Mouse (Mus musculus): ENCODE measurements at regions not wholly inside any gene's neighbourhood (a gene's known extent, or its start where the extent isn't known, plus 50 kb on each side); places are given as distances from the start of the nearest gene placed in this dataset.

GRCm38 (mm10) chr2:34082486-34082885 is 194.7 kb upstream of the Mvb12b start:
- Histone ChIP-seq H3K9ac (no peak overlapping the region), H3K27me3 (no peaks in the 10 kb centered on the region), H3K27ac (no peak overlapping the region), H3K9me3 (no peaks in the 10 kb centered on the region), H3K4me3 (no peak overlapping the region), H3K4me1 (no peaks in the 10 kb centered on the region), H3K36me3 (no peaks in the 10 kb centered on the region), H3K4me2 (no peak overlapping the region)
- ATAC-seq (ENCODE audit: borderline replicate concordance, extremely low read depth, low FRiP score, low TSS enrichment): no peak
- 65% methylated on average over 7 of the region's 7 CpGs for WGBS

DNA sequence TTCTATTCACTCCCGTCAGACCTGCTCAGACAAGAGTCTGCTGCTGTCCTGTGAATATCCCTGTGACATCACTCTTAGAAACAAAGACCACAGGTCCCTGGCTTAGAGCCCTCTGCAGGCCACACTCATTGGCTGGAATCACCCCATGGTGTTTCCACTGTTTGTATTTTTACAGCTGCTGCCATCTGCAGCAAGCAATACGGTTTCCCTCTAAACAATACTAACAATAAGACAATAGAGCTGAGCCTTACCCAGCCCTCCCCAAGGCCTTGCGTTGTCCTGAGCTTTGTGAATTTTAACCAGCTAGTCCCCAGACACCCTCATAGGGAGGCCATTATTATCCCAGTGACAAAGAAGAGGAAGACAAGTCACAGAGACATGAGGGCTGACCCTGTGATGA is 192.4 kb upstream of the Mvb12b start:
- H3K36me3 ChIP-seq: no peaks in the 10 kb centered on the region
- no peak overlapping the region for H3K9ac ChIP-seq
- no peak for ATAC-seq (ENCODE audit: borderline replicate concordance, extremely low read depth, low FRiP score, low TSS enrichment)
- H3K27me3 ChIP-seq: no peaks in the 10 kb centered on the region
- no peak overlapping the region for H3K27ac ChIP-seq
- no peaks in the 10 kb centered on the region for H3K4me1 ChIP-seq
- no peaks in the 10 kb centered on the region for H3K9me3 ChIP-seq
- WGBS: 37% methylated on average over 3 of the region's 3 CpGs
- no peak overlapping the region for H3K4me3 ChIP-seq
- H3K4me2 ChIP-seq: no peak overlapping the region

DNA sequence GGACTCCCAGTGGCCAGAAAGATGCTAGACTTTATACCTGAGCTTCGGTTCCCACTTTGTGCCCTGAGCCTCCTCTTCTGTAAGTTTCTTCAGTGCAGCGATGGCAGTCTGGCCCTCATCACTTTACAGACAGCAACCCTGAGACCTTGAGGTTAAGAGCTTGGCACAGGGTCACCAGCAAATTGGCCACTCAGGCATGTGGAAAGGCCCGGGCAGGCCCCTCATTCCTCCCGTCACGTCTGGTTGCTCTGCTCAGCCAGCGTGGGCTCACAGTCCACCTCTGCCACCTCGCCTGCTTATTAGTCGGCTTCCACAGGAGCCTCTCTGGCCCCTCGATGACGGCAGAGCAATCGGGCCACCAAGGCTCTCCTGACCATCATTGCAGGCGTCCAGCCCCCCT is 191.5 kb upstream of the Mvb12b start:
- Histone ChIP-seq H3K36me3 (no peaks in the 10 kb centered on the region), H3K4me2 (no peak overlapping the region), H3K27ac (no peak overlapping the region), H3K27me3 (no peaks in the 10 kb centered on the region), H3K4me1 (no peaks in the 10 kb centered on the region), H3K9ac (no peak overlapping the region), H3K9me3 (no peaks in the 10 kb centered on the region), H3K4me3 (no peak overlapping the region)
- WGBS: 77% methylated on average over 12 of the region's 12 CpGs
- ATAC-seq (ENCODE audit: borderline replicate concordance, extremely low read depth, low FRiP score, low TSS enrichment): no peak

- Histone ChIP-seq H3K4me3 (no peak overlapping the region), H3K4me1 (no peaks in the 10 kb centered on the region), H3K36me3 (no peaks in the 10 kb centered on the region), H3K9ac (no peak overlapping the region), H3K9me3 (no peaks in the 10 kb centered on the region), H3K4me2 (no peak overlapping the region), H3K27ac (no peak overlapping the region), H3K27me3 (no peaks in the 10 kb centered on the region)
- 74% methylated on average over 4 of the region's 4 CpGs for WGBS
- ATAC-seq (ENCODE audit: borderline replicate concordance, extremely low read depth, low FRiP score, low TSS enrichment): no peak
These were observed 191.1 kb upstream of the Mvb12b start for GRCm38 (mm10) chr2:34078875-34079262.

DNA sequence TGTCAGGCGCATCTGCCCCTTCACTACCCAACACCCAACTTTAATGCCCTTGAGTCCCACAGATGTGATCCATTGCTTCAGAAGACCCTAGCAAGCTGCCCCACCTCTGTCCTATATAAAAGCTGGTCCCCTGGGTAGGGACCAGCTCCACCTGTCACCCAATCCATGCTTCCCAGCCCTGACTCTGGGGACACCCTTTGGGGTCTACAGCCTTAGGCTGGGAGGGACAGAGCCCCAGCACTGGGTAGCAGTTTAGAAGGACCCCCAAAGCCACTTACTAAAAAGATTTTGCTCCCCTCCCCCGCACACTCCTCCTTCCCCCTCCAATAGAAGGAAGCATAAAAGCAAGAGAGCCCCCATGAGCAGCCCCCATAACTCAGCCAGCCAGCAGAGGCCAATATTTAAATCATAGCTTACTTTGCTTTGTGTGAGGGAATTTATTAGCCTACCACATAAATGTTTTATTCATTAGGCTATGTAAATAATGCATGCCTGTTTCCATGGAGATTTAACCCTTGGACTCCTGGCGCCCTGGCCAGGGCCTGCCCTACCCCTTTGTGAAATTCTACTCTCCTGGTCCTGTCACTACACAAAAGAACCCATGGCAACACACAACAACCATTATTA is 190.6 kb upstream of the Mvb12b start:
- Histone ChIP-seq H3K27ac (no peak overlapping the region), H3K27me3 (no peaks in the 10 kb centered on the region), H3K36me3 (no peaks in the 10 kb centered on the region), H3K4me1 (no peaks in the 10 kb centered on the region), H3K4me3 (no peak overlapping the region), H3K4me2 (no peak overlapping the region), H3K9ac (no peak overlapping the region), H3K9me3 (no peaks in the 10 kb centered on the region)
- WGBS: 68% methylated on average over 3 of the region's 3 CpGs
- ATAC-seq (ENCODE audit: borderline replicate concordance, extremely low read depth, low FRiP score, low TSS enrichment): no peak

GRCm38 (mm10) chr2:34076346-34076745 is 188.6 kb upstream of the Mvb12b start:
- no peak overlapping the region for H3K27ac ChIP-seq
- no peaks in the 10 kb centered on the region for H3K36me3 ChIP-seq
- H3K27me3 ChIP-seq: no peaks in the 10 kb centered on the region

GRCm38 (mm10) chr2:34074066-34074465 is 186.3 kb upstream of the Mvb12b start:
- Histone ChIP-seq H3K4me3 (no peak overlapping the region), H3K9me3 (no peaks in the 10 kb centered on the region)
- 58% methylated on average over 3 of the region's 3 CpGs for WGBS

More at GRCm38 (mm10) chr2:34076346-34076745, 188.6 kb upstream of the Mvb12b start:
- Histone ChIP-seq H3K9me3 (no peaks in the 10 kb centered on the region), H3K4me1 (no peaks in the 10 kb centered on the region), H3K9ac (no peak overlapping the region), H3K4me3 (no peak overlapping the region), H3K4me2 (no peak overlapping the region)
- WGBS: 56% methylated on average over 4 of the region's 4 CpGs
- ATAC-seq (ENCODE audit: borderline replicate concordance, extremely low read depth, low FRiP score, low TSS enrichment): no peak

GRCm38 (mm10) chr2:34065592-34065991 is 177.8 kb upstream of the Mvb12b start:
- no peaks in the 10 kb centered on the region for H3K27me3 ChIP-seq
- H3K36me3 ChIP-seq: no peaks in the 10 kb centered on the region
- WGBS: 92% methylated on average over 13 of the region's 13 CpGs

More at GRCm38 (mm10) chr2:34074066-34074465, 186.3 kb upstream of the Mvb12b start:
- no peak overlapping the region for H3K4me2 ChIP-seq
- H3K27ac ChIP-seq: no peak overlapping the region
- H3K36me3 ChIP-seq: no peaks in the 10 kb centered on the region
- no peaks in the 10 kb centered on the region for H3K27me3 ChIP-seq
- H3K4me1 ChIP-seq: no peaks in the 10 kb centered on the region
- no peak overlapping the region for H3K9ac ChIP-seq
- ATAC-seq (ENCODE audit: borderline replicate concordance, extremely low read depth, low FRiP score, low TSS enrichment): no peak

GRCm38 (mm10) chr2:34065090-34065489 is 177.3 kb upstream of the Mvb12b start:
- H3K4me3 ChIP-seq: no peak overlapping the region
- H3K27me3 ChIP-seq: no peaks in the 10 kb centered on the region
- H3K36me3 ChIP-seq: no peaks in the 10 kb centered on the region
- ATAC-seq (ENCODE audit: borderline replicate concordance, extremely low read depth, low FRiP score, low TSS enrichment): no peak
- no peak overlapping the region for H3K9ac ChIP-seq
- H3K9me3 ChIP-seq: no peaks in the 10 kb centered on the region
- no peak overlapping the region for H3K4me2 ChIP-seq
- no peak overlapping the region for H3K27ac ChIP-seq
- no peaks in the 10 kb centered on the region for H3K4me1 ChIP-seq
- WGBS: 30% methylated on average over 10 of the region's 10 CpGs

More at GRCm38 (mm10) chr2:34065592-34065991, 177.8 kb upstream of the Mvb12b start:
- H3K4me1 ChIP-seq: no peaks in the 10 kb centered on the region
- no peak overlapping the region for H3K27ac ChIP-seq
- H3K9me3 ChIP-seq: no peaks in the 10 kb centered on the region
- H3K4me3 ChIP-seq: no peak overlapping the region
- no peak overlapping the region for H3K9ac ChIP-seq
- ATAC-seq (ENCODE audit: borderline replicate concordance, extremely low read depth, low FRiP score, low TSS enrichment): no peak
- no peak overlapping the region for H3K4me2 ChIP-seq

- Histone ChIP-seq H3K27me3 (no peaks in the 10 kb centered on the region), H3K4me2 (no peak overlapping the region), H3K9me3 (no peaks in the 10 kb centered on the region), H3K9ac (no peak overlapping the region), H3K36me3 (no peaks in the 10 kb centered on the region), H3K4me1 (no peaks in the 10 kb centered on the region), H3K4me3 (no peak overlapping the region), H3K27ac (no peak overlapping the region)
- ATAC-seq (ENCODE audit: borderline replicate concordance, extremely low read depth, low FRiP score, low TSS enrichment): no peak
- WGBS: 70% methylated on average over 13 of the region's 13 CpGs
These were observed 168.8 kb upstream of the Mvb12b start for GRCm38 (mm10) chr2:34056552-34056951.

- Histone ChIP-seq H3K9ac (no peak overlapping the region), H3K4me2 (no peak overlapping the region), H3K27me3 (no peaks in the 10 kb centered on the region), H3K27ac (no peak overlapping the region), H3K4me1 (no peaks in the 10 kb centered on the region), H3K4me3 (no peak overlapping the region), H3K36me3 (no peaks in the 10 kb centered on the region), H3K9me3 (no peaks in the 10 kb centered on the region)
- ATAC-seq (ENCODE audit: borderline replicate concordance, extremely low read depth, low FRiP score, low TSS enrichment): no peak
- 77% methylated on average over 5 of the region's 5 CpGs for WGBS
These were observed 155.3 kb upstream of the Mvb12b start for GRCm38 (mm10) chr2:34043064-34043463.

DNA sequence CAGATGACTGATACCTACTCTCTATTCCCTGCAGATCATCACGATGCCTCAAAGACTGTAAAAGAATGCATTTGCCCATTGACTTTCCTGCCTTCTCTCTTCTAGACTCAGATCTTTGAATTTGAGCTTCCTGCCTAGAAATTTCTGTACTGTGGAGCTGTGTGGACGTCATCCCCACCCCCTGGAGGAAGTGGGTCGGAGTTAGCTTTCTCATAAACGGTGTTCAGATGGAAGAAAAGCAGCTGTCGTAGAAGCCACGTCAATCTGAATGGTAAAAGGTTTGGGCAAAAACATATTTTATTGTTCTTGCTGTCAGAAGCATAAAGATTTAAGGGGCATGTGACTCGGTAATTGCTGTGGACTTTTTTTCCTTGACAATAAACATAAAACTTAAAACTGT is 154.6 kb upstream of the Mvb12b start:
- 39% methylated on average over 7 of the region's 7 CpGs for WGBS
- ATAC-seq (ENCODE audit: borderline replicate concordance, extremely low read depth, low FRiP score, low TSS enrichment): no peak
- Histone ChIP-seq H3K9me3 (no peaks in the 10 kb centered on the region), H3K36me3 (no peaks in the 10 kb centered on the region), H3K27me3 (no peaks in the 10 kb centered on the region), H3K9ac (no peak overlapping the region), H3K27ac (no peak overlapping the region), H3K4me3 (no peak overlapping the region), H3K4me2 (no peak overlapping the region), H3K4me1 (no peaks in the 10 kb centered on the region)

- 54% methylated on average over 8 of the region's 8 CpGs for WGBS
- ATAC-seq (ENCODE audit: borderline replicate concordance, extremely low read depth, low FRiP score, low TSS enrichment): no peak
- H3K4me3 ChIP-seq: no peak overlapping the region
- no peak overlapping the region for H3K27ac ChIP-seq
- H3K27me3 ChIP-seq: no peaks in the 10 kb centered on the region
- H3K9ac ChIP-seq: no peak overlapping the region
- H3K4me1 ChIP-seq: no peaks in the 10 kb centered on the region
- no peaks in the 10 kb centered on the region for H3K36me3 ChIP-seq
- H3K4me2 ChIP-seq: no peak overlapping the region
- no peaks in the 10 kb centered on the region for H3K9me3 ChIP-seq
These were observed 151.2 kb upstream of the Mvb12b start for GRCm38 (mm10) chr2:34038982-34039381.

All from lung, embryonic 15.5 days (tissue).